Mouse (Mus musculus) small intestine, adult 2 months (tissue): Measurements from ENCODE around the gene Psmd10.

Source experiments
- CTCF ChIP-seq: fragments of 200-500 bp; IDR thresholded peaks from 2 replicates; pipeline ENCODE4 v1.5.1; 2012; ENCODE audit warnings: low read depth, mild to moderate bottlenecking, control low read depth, inconsistent platforms, low read length, moderate library complexity, mixed read lengths; ENCODE audit not compliant: insufficient replicate concordance, insufficient read length; ENCODE audit errors: extremely low read depth
- POLR2A ChIP-seq: fragments of 200-500 bp; IDR thresholded peaks from 2 replicates; pipeline ENCODE4 v1.6.1; 2012; ENCODE audit warnings: low read depth, mild to moderate bottlenecking, control low read depth, inconsistent platforms, low read length, moderate library complexity

DNA sequence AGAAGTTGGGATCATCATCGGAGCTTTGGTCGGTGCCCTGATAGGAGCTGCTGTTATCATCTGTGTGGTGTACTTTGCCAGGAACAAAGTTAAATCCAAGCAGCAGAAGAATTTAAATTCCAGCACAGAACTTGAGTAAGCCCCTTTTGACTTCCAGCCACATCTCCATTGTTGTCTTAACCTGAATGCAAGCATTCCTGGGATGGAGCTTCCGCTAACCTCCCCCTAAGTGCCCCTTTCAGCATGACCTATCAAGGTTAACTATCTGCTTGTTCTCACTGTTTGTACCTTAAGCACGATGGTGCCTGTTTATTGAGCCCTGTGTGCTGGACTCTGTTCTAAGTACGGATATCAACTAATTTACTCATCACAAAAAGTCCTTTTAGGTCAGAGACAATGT is 20.3 kb downstream of the Psmd10 start:
- TF ChIP-seq POLR2A (no peak), CTCF (no peak)
